Mouse (Mus musculus) layer of hippocampus, postnatal 25 days (tissue): ENCODE results near the gene Capn1. TPM values are rescaled to one million over a fixed set of nuclear protein-coding genes. Genes with fewer than 3 reads are reported as not detected.

ENCODE experiments used
- DNase-seq, 2 experiments: peaks; one replicate each; pipeline ENCODE4 v3.0.0; 2022; ENCODE audit warnings: mixed read lengths in 2 of 2, low spot score in 1 of 2; ENCODE audit errors: extremely low spot score in 1 of 2
- microRNA-seq, 2 experiments: library from miRNA; unstranded; fragments of <30 nt; microRNA quantifications; one replicate each; pipeline ENCODE4 v1.2.0; 2021
- total RNA-seq, 2 experiments: library from RNA; stranded (reverse); gene quantifications; 2 replicates each; pipeline ENCODE4 v1.2.3; 2021

Gene Capn1
- total RNA-seq, 2 experiments from 2014 or later = 20.5 to 21.9 TPM

DNA sequence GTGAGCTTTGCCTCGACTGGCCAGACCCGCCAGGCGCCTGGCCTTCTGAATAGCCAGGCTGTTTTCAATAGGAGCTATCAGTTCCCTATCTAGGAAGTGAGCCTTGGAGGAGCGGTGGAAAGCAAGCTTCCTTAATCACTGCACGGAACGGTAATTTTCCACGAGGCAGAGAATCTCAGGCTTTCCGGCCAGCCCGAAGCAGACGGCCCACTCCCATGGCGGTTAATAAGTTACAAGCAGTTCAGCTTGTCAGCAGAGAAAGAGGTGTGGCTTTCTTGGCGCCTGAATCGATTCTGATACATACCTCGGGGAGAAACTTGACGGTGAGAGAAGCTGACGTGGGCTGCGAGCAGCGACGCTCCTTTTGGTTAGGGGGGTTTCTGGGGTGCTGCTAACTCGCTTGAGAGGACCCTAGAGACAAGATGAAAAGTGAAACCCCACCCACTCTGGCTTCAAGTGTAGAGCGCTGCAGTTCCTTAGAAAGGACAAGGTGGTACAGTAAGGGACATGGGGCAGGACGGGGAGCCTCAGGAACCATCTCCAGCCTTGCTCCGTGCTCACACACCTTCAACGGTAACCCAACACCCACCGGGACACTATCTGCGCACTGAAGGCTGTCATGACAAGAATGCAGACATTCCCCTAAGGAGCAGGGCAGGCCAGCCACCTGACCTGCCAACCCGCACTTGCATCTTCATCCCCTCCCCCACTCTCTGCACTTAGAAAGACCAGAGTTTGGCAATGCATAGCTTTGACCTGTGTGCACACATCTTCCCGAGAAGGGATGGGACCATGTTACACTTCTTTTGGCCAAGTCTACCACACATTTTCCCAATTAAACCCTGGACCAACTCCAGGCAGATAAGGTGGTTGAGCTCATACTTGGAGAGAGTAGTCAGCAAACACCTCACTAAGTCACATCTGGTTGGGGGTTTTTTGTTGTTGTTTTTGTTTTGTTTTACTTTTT lies 59.7 kb downstream of the Capn1 start:
- no peak for DNase-seq

DNA sequence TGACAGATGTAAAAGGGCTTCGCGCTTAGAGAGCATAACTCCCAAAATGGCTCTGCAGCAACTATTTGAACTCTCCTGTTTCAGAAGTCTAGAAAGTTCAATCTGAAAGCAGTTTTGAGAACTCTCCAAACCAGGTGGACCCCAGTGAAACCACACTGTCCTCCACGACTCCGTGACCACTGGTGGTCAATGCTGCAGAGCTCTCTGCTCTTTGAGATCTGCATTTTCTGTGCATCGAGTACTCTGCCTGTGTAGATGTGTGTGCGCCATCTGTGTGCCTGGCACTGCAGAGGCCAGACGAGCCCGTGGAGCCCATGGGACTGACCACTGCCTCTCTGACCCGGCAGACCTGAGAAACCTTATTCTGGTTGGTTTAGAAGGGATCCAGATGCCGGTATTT lies 60.8 kb downstream of the Capn1 start:
- DNase-seq = no peak

DNA sequence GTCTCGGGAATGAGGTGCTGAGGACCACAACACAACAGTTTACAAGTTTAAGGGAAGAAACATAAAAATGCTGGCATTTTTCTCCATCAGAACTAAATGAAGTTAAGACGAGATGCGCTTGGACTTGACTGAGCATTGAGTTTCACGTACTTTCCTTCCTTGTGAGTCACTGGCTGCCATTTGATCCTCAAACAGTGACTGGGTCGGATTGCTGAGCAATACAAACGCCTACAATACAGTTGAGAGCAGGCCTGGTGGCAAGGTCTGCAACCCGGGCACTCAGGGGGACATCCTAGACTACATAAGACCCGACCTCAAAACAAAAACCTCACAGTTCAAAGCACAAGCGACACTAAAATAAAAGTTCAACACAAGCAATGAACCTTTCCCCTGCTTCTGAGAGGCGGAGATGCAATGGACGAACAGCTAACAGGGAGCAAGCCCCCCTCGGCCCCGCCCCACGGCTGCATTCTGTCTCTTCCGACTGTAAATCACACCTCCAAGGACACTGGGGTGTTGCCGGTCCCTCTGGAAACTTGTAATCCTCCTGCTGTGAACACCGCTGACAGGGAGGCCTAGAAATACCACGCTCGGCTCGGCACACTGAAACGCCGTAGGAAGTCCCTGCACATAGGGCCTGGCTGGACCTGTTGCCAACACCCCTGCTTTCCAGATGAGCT lies 61.5 kb downstream of the Capn1 start:
- DNase-seq = no peak

DNA sequence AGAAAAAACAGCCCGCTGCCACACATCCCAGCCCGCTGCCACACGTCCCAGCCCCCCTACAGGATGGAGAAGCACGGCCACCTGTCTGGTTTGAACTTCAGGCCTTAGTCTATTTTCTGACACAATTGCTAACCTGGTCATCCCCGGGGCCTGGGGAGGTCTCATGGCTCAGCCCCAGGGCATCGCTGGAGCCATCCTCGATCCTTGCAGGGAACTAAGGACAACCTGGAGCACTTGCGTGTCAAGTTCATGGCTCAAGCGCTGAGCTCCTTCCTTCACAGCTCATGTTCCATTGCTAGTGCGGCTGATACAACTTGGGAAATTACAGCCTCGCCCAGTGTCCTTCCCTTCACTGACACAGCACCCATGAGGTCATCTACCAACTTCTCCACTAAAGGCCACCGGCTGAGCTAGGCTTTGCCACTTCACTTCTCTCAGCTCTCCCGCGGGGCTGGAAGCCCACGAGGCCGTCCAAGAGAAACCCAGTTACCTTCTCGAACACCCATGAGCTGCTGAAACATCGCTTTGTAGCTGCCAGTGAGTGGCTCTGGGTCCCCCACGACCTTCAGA lies 62.4 kb downstream of the Capn1 start:
- no peak for DNase-seq

DNA sequence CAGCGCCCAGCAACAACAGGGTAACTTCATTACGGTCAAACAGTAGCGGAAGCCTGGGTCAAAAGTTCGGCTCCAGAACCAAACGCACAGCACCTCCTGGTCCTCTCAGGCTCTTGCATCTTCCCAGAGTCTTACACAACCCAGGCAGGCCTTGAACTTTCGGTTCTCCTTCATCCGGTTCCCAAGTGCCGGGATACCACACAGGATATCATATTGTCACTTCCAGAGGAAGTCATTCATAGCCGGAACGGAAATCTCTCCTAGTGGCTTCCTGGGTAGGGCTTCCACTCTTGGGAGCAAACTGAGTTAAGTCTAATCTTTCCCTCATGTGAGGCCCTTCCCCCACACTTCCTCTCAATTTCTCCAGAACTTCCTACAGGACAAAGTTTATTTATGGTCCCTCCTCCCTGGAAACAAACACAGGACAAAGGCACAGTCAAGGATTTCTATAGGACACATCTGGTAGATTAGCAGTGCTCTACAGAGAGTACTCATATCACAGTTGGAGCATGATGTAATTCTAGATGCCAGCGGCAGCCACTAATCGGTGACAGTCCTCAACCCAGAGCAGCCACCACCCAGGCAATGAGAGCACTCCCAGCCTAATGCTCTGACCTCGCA lies 63.5 kb downstream of the Capn1 start:
- DNase-seq = no peak

DNA sequence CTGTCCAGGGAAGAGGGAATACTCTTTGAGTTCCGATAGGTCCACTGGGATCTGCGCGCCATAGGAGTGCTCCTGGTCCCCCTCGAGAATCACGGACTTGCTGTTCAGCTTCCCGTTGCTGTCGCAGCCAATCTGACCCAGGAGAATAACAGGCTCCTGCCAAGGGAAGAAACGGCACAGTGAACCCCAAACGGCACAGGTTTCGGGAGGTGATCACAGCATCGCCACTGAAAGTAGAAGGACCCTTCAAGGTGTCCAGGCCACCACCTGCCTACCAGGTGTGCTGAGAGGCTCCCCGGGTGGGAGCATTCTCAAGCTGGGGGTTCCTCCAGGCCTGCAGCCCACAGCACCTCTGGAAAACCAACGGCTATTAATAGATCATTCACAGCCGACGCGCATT lies 64.1 kb downstream of the Capn1 start:
- DNase-seq = no peak

DNA sequence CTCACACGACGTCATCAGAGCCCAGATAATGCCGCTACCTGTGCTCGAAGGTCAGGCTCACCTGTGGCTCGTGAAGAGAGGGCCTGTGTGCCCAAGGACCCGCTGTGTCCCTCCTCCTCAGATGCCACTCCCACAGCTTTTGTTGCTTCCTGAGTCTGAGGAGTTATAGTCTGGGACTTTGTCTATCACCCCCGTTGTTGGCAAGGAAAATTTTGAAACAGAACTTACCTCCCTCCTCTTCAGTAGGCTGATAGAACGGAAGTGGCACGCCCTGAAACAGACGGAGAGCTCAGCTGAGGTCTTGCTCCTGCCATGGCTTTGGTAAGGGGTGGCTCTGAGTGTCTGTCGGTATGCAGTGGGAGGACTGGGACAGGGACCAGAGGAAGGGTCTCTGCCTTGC lies 65.5 kb downstream of the Capn1 start:
- DNase-seq = no peak

DNA sequence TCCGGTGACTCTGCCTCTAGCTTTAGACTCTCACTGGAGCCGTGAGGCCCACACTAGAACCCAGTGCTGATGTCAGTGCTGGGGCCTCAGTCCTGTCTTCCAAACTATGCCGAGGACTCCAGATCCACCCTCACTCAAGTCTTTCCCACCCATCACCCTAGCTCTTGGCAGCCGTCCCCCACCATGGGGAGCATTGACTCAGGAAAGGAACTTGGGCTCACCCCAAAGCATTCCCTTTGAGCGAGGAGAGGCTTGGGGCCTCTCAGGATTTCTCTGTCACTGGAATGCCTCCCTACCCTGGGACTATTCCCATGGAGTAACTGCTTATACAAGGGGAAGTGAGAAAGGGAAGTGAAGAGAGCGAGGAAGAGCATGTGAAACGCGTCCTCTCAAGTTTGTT lies 69.8 kb downstream of the Capn1 start:
- no peak for DNase-seq

DNA sequence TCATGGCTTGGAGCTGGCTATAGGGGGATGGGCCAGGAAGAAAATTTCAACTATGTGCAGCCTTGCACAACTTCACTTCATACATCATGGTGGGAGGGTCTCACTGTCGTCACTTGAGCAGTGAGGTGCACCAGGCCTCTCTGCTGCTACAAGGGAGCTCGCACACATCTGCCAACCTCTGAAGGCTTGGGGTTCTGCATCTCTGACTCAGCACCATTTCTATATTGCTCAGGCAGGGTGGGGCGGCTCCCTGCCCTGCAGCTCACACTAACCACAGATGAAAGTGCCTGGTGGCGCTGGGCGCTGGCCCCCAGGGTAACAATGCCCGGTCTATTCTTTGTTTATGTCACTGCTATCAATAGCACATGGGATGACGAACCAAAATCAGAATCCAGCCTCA lies 70.7 kb downstream of the Capn1 start:
- DNase-seq = no peak

DNA sequence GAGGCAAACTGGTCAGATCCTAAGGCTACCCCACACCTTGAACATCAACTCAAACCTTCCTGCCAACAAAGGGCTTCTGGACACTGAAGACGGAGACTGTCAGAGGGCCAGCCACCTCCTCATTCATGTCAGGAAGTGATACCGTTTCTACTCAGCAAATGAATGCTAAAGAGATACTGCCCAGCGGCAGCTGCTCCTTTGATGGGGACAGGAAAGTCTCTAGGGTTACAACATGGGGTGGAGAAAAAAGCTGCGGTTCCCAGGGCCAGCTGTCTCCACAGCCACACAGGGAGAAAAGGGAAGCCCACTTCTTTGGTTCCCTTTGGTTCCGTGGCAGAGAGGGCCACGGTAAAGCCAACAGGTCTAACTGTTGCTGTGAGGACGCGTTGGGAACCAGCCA lies 71.6 kb downstream of the Capn1 start:
- no peak for DNase-seq

DNA sequence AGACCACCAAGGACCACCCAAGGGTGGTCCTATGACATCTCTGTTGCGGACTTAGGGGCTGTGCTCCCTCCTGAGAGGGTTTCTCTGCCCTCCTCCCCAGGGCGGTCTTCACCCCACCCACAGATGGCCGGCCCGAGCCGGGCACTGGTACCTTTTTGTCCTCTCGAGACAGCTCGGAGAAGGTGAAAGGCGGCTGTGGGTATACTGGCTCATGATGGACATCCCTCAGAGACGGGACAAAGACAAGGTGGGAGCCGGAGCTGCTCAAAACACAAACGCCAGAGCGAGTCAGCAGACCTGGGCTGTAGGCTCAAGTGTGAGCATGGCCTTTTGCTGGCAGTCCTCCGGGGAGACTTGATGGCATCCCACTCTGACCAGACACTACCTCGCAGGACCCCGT lies 72.3 kb downstream of the Capn1 start:
- no peak for DNase-seq

DNA sequence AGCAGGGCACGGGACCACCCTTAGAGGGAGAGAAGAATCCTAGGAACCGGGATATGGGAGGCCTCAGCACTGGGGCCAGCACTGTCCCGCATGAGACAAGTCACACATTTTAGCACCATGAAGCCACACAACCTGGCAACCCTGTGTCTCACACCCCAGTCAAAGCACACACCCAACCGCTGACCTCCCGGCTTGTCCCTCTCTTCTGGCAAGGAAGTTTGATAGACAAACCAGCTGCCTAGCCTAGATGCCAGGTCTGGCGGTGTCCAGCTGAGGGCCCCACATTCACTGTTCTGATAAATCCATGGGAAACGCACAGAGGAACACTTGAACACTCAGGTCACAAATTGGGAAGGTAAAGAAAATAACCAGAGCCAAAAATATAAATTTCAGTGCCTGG lies 73.1 kb downstream of the Capn1 start:
- DNase-seq = no peak

DNA sequence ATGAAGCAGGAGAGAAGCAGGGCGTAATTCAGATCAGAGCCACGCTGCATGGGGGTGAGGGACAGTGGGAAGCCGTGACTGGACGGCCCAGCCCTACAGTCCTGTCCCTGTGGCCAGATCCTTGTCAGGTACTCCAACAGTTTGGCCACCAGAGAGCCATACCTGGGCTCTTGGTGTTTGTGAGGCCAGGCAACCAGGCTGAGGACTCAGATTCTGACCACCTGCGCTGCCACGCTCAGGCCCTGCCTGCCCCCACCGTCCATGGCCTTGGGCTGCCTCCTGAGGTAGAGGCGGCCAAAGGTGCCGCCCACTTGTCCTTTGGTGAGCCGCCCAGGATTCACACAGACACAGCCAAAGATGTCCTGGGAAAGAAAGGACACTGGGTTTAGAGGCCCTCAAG lies 75.0 kb downstream of the Capn1 start:
- DNase-seq = no peak

DNA sequence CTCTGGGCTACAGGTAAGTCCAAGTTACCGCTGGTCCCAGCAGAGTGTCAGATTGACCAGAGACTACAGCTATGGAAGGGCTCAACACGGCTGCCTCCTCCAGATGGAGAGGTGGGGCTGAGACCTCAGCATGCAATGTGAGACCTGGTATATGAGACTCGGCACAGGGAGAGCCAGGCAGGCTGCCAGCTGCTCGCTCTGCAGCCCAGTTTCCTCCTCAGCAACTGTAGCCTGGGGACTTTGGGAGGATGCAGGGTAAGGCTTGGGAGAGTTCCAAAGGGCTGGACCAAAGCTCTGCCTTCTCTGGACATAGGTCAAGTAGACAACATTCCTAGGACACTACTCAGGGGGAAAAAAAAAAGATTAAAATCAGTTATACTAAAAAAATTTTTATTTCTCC lies 75.5 kb downstream of the Capn1 start:
- peak in 1 of 2 experiments; percentile 23 for DNase-seq

DNA sequence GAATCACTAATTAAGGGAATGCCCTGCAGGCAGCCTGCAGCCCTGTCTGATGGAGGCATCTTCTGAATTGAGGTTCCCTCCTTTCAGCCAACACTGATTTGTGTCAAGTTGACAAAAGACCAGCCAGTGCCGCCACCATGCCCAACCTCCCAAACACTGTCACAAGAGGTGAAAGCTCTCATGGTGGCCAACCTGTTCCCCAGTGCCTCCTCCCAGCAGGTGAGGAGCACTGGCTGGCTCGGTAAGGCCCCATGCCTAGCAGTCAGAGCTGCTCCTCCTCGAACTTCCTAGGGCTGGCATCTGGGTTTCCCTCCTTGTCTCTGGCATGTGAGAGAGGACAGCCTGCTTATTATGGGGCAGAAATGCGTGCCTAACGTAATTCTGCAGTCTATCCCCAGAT lies 76.0 kb downstream of the Capn1 start:
- DNase-seq = no peak

Small RNA genes within 50 kb of the gene (microRNA-seq; reads per million reads assigned to microRNA genes)
- gene Mir6988 = 3.9 to 4.4 reads per million in 2 experiments

Other genes with a start within 250 kb of the Capn1 start
- 10 to 100 TPM; 68.6 to 71.8 TPM for gene Scyl1, start 244.5 kb downstream of the Capn1 start, total RNA-seq
- 10 to 100 TPM; 15.6 to 15.8 TPM for gene Frmd8, start 140.6 kb downstream of the Capn1 start, total RNA-seq
- gene Slc25a45, start 138.1 kb downstream of the Capn1 start, total RNA-seq = 1 to 10 TPM; 3.1 to 3.4 TPM
- 1 to 10 TPM; 3.4 TPM for gene Tigd3, start 121.7 kb downstream of the Capn1 start, total RNA-seq
- 10 to 100 TPM; 82.5 to 95.6 TPM for gene Dpf2, start 102.9 kb downstream of the Capn1 start, total RNA-seq
- 1 to 10 TPM; 6.3 to 6.4 TPM for gene Cdc42ep2, start 91.1 kb downstream of the Capn1 start, total RNA-seq
- gene Pola2, start 51.7 kb downstream of the Capn1 start, total RNA-seq = 1 to 10 TPM; 5.4 to 6.5 TPM
- not detected for gene Slc22a20, start 29.8 kb downstream of the Capn1 start, total RNA-seq
- gene Syvn1, start 30.7 kb upstream of the Capn1 start, total RNA-seq = 10 to 100 TPM; 41.8 to 45.7 TPM
- gene Mrpl49, start 41.9 kb upstream of the Capn1 start, total RNA-seq = 10 to 100 TPM; 43.1 to 47.4 TPM
- 100 to 1,000 TPM; 588 to 687 TPM for gene Fau, start 41.9 kb upstream of the Capn1 start, total RNA-seq
- gene Znhit2, start 45.3 kb upstream of the Capn1 start, total RNA-seq = 10 to 100 TPM; 38.0 to 41.5 TPM
- gene Tm7sf2, start 52.5 kb upstream of the Capn1 start, total RNA-seq = 10 to 100 TPM; 27.8 to 28.8 TPM
- gene Vps51, start 61.3 kb upstream of the Capn1 start, total RNA-seq = 10 to 100 TPM; 83.7 to 96.3 TPM
- not detected for gene Tmem262, start 64.1 kb upstream of the Capn1 start, total RNA-seq
- gene Gm28374, start 66.4 kb upstream of the Capn1 start, total RNA-seq = not detected
- 10 to 100 TPM; 37.1 to 44.2 TPM for gene Zfpl1, start 69.1 kb upstream of the Capn1 start, total RNA-seq
- gene Cdca5, start 69.1 kb upstream of the Capn1 start, total RNA-seq = under 1 TPM in 1 of 2 experiments, not detected in 1; 0.37 TPM
- not detected for gene AC131692.1, start 78.5 kb upstream of the Capn1 start, total RNA-seq
- gene Naaladl1, start 89.9 kb upstream of the Capn1 start, total RNA-seq = not detected
- gene Sac3d1, start 102.8 kb upstream of the Capn1 start, total RNA-seq = 10 to 100 TPM; 15.5 to 17.9 TPM
- gene Snx15, start 112.4 kb upstream of the Capn1 start, total RNA-seq = 10 to 100 TPM; 36.7 to 40.7 TPM
- gene Batf2, start 125.1 kb upstream of the Capn1 start, total RNA-seq = under 1 TPM; 0.45 to 0.69 TPM
- gene Arl2, start 125.7 kb upstream of the Capn1 start, total RNA-seq = 10 to 100 TPM; 75.5 to 76.1 TPM
- gene Majin, start 168.5 kb upstream of the Capn1 start, total RNA-seq = not detected
- gene Gpha2, start 210.5 kb upstream of the Capn1 start, total RNA-seq = not detected
- 100 to 1,000 TPM; 137 to 146 TPM for gene Ppp2r5b, start 220.0 kb upstream of the Capn1 start, total RNA-seq
- 10 to 100 TPM; 31.1 to 38.3 TPM for gene Atg2a, start 225.8 kb upstream of the Capn1 start, total RNA-seq